In genomic region chr15:79262786-79263309, GRCm38 (mm10) we compare ENCODE assay signal across 18 mouse cellular contexts. TPM values are rescaled to one million over a fixed set of nuclear protein-coding genes. Genes with fewer than 3 reads are reported as not detected.
DNase-seq lines count a peak whose midpoint lies in the region; ATAC-seq lines count a peak whose summit lies in the region.
"Had no signal": no experiment of that assay in that cellular context is flagged by ENCODE, and none has a peak within 500 bp of the region (broad histone marks: within the 10 kb centered on the region; RNA-seq: fewer than 3 reads in every experiment).

No protein-coding gene starts in this region.

- H3K4me1 ChIP-seq in forebrain, embryonic 13.5 days, result peaks cover 15% of the 10 kb centered on the region
- peaks cover 4% of the 10 kb centered on the region; the same call in 1 of the 2 replicates for H3K4me1 ChIP-seq in forebrain, embryonic 14.5 days (ENCODE audit: control insufficient read depth, insufficient read depth, low read length)
- H3K4me1 ChIP-seq in heart, embryonic 14.5 days (ENCODE audit: control insufficient read depth in 2 of 2, insufficient read depth in 2 of 2, low read length in 2 of 2), result peaks cover 8% of the 10 kb centered on the region in 2 experiments; a peak in 3 of 4 replicates
- peaks cover 10% of the 10 kb centered on the region for H3K4me1 ChIP-seq in midbrain, embryonic 16.5 days (ENCODE audit: control insufficient read depth, insufficient read depth, low read length)
- peaks cover 8% of the 10 kb centered on the region for H3K4me1 ChIP-seq in midbrain, embryonic 11.5 days (ENCODE audit: control insufficient read depth, insufficient read depth, low read length)
- peaks cover 20% of the 10 kb centered on the region for H3K4me1 ChIP-seq in neural tube, embryonic 15.5 days

- WGBS in forebrain, embryonic 13.5 days, result 97% methylated on average over 3 of the region's 3 CpGs
- 92% methylated on average over 3 of the region's 3 CpGs for WGBS in forebrain, embryonic 14.5 days
- 87% methylated on average over 3 of the region's 3 CpGs for WGBS in heart, embryonic 14.5 days
- 91% methylated on average over 3 of the region's 3 CpGs for WGBS in midbrain, embryonic 16.5 days
- WGBS in midbrain, embryonic 11.5 days, result 91% methylated on average over 3 of the region's 3 CpGs
- WGBS in neural tube, embryonic 15.5 days, result 96% methylated on average over 3 of the region's 3 CpGs

- DNase-seq in forebrain, embryonic 14.5 days (ENCODE audit: low spot score), result no peak
- DNase-seq in heart, postnatal 36 days, result no peak
- no peak for DNase-seq in midbrain, embryonic 11.5 days (ENCODE audit: low spot score, missing footprints)
- DNase-seq in T-cell, adult 2 months (ENCODE audit: low spot score), result no peak
- DNase-seq: kidney, adult 8-10 months; layer of hippocampus, adult 9-11 months; lung, postnatal 14 days; right cerebral cortex, adult 18-20 months had no signal

- H3K36me3 ChIP-seq in forebrain, embryonic 13.5 days (ENCODE audit: poor library complexity, severe bottlenecking), result no peaks in the 10 kb centered on the region
- no peaks in the 10 kb centered on the region for H3K36me3 ChIP-seq in forebrain, embryonic 14.5 days (ENCODE audit: control insufficient read depth, insufficient read depth, low read length)
- H3K36me3 ChIP-seq in heart, embryonic 14.5 days (ENCODE audit: control insufficient read depth, insufficient read depth, low read length), result no peaks in the 10 kb centered on the region
- H3K36me3 ChIP-seq in midbrain, embryonic 16.5 days (ENCODE audit: control insufficient read depth, insufficient read depth, low read length), result no peaks in the 10 kb centered on the region
- no peaks in the 10 kb centered on the region for H3K36me3 ChIP-seq in midbrain, embryonic 11.5 days (ENCODE audit: control insufficient read depth, insufficient read depth, low read length)
- no peaks in the 10 kb centered on the region for H3K36me3 ChIP-seq in neural tube, embryonic 15.5 days
- H3K36me3 ChIP-seq: forebrain, embryonic 12.5 days; limb, embryonic 15.5 days had no signal

- peaks cover 69% of the 10 kb centered on the region for H3K27me3 ChIP-seq in forebrain, embryonic 13.5 days
- peaks cover 33% of the 10 kb centered on the region for H3K27me3 ChIP-seq in forebrain, embryonic 14.5 days (replicated peaks; ENCODE audit: control insufficient read depth, insufficient read depth, low read length)
- peaks cover 47% of the 10 kb centered on the region for H3K27me3 ChIP-seq in heart, embryonic 14.5 days (ENCODE audit: control insufficient read depth, insufficient read depth, low read length)
- H3K27me3 ChIP-seq in midbrain, embryonic 16.5 days (ENCODE audit: control insufficient read depth, insufficient read depth, low read depth, low read length), result peaks cover 24% of the 10 kb centered on the region
- peaks cover 31% of the 10 kb centered on the region for H3K27me3 ChIP-seq in midbrain, embryonic 11.5 days (ENCODE audit: control insufficient read depth, insufficient read depth, low read length)
- H3K27me3 ChIP-seq in neural tube, embryonic 15.5 days (replicated peaks), result peaks cover 48% of the 10 kb centered on the region

- no peak for ATAC-seq in forebrain, embryonic 13.5 days
- no peak for ATAC-seq in forebrain, embryonic 14.5 days
- no peak for ATAC-seq in heart, embryonic 14.5 days (ENCODE audit: insufficient number of reproducible peaks, insufficient read depth, low FRiP score, low read depth)
- no peak for ATAC-seq in midbrain, embryonic 16.5 days
- ATAC-seq in midbrain, embryonic 11.5 days (ENCODE audit: low FRiP score), result no peak
- no peak for ATAC-seq in neural tube, embryonic 15.5 days (ENCODE audit: low FRiP score)
- ATAC-seq: inflammation-experienced regulatory T-cells, adult 6 months had no signal

- intact Hi-C loops in heart, postnatal 36 days (cut with DNase I), result no loop called here

- peak overlapping the region; percentile 92; the same call in 1 of the 2 replicates for H3K4me2 ChIP-seq in forebrain, embryonic 13.5 days
- H3K4me2 ChIP-seq in forebrain, embryonic 14.5 days (ENCODE audit: low read length), result no peak overlapping the region
- peak overlapping the region; percentile 98; the same call in 1 of the 2 replicates for H3K4me2 ChIP-seq in heart, embryonic 14.5 days (ENCODE audit: low read length)
- H3K4me2 ChIP-seq in midbrain, embryonic 16.5 days (ENCODE audit: low read length), result peak overlapping the region; percentile 98; the same call in 1 of the 2 replicates
- H3K4me2 ChIP-seq in midbrain, embryonic 11.5 days, result no peak overlapping the region
- peak overlapping the region; percentile 88 for H3K4me2 ChIP-seq in neural tube, embryonic 15.5 days

- no peaks in the 10 kb centered on the region for H3K9me3 ChIP-seq in forebrain, embryonic 13.5 days (replicated peaks)
- no peaks in the 10 kb centered on the region for H3K9me3 ChIP-seq in forebrain, embryonic 14.5 days (replicated peaks; ENCODE audit: control insufficient read depth, low read length)
- no peaks in the 10 kb centered on the region for H3K9me3 ChIP-seq in heart, embryonic 14.5 days (ENCODE audit: control insufficient read depth, low read length)
- no peaks in the 10 kb centered on the region for H3K9me3 ChIP-seq in midbrain, embryonic 16.5 days (replicated peaks; ENCODE audit: control insufficient read depth, low read length, poor library complexity, severe bottlenecking)
- H3K9me3 ChIP-seq in midbrain, embryonic 11.5 days (ENCODE audit: control insufficient read depth, low read length), result no peaks in the 10 kb centered on the region
- H3K9me3 ChIP-seq in neural tube, embryonic 15.5 days (replicated peaks), result no peaks in the 10 kb centered on the region
- H3K9me3 ChIP-seq: forebrain, embryonic 12.5 days; limb, embryonic 15.5 days had no signal

- no peak overlapping the region for H3K27ac ChIP-seq in forebrain, embryonic 13.5 days
- no peak overlapping the region for H3K27ac ChIP-seq in forebrain, embryonic 14.5 days (ENCODE audit: low read depth, low read length)
- no peak overlapping the region; a peak in 1 of 4 replicates for H3K27ac ChIP-seq in heart, embryonic 14.5 days (replicated peaks in 1 of 2; ENCODE audit: control insufficient read depth in 1 of 2, insufficient read depth in 1 of 2, low read depth in 2 of 2, low read length in 2 of 2)
- no peak overlapping the region for H3K27ac ChIP-seq in midbrain, embryonic 16.5 days (ENCODE audit: low read length)
- no peak overlapping the region for H3K27ac ChIP-seq in midbrain, embryonic 11.5 days (ENCODE audit: low read depth, low read length)
- no peak overlapping the region for H3K27ac ChIP-seq in neural tube, embryonic 15.5 days (replicated peaks)
- H3K27ac ChIP-seq: forebrain, embryonic 12.5 days; limb, embryonic 15.5 days had no signal

- no peak overlapping the region for H3K4me3 ChIP-seq in forebrain, embryonic 13.5 days
- H3K4me3 ChIP-seq in forebrain, embryonic 14.5 days (ENCODE audit: low read depth, low read length), result no peak overlapping the region
- no peak overlapping the region for H3K4me3 ChIP-seq in heart, embryonic 14.5 days (ENCODE audit: control insufficient read depth in 1 of 2, insufficient read depth in 1 of 2, low read depth in 1 of 2, low read length in 2 of 2)
- no peak overlapping the region for H3K4me3 ChIP-seq in midbrain, embryonic 16.5 days (ENCODE audit: low read depth, low read length)
- no peak overlapping the region for H3K4me3 ChIP-seq in midbrain, embryonic 11.5 days (ENCODE audit: low read depth, low read length)
- peak overlapping the region; percentile 52; the same call in 1 of the 2 replicates for H3K4me3 ChIP-seq in neural tube, embryonic 15.5 days (replicated peaks)
- H3K4me3 ChIP-seq: megakaryocyte, embryonic 14.5 days had no signal

- H3K9ac ChIP-seq in forebrain, embryonic 13.5 days, result no peak overlapping the region
- H3K9ac ChIP-seq in forebrain, embryonic 14.5 days (ENCODE audit: low read length), result no peak overlapping the region
- H3K9ac ChIP-seq in heart, embryonic 14.5 days (ENCODE audit: low read length), result no peak overlapping the region; the same call in 1 of the 2 replicates
- H3K9ac ChIP-seq in midbrain, embryonic 16.5 days (ENCODE audit: low read depth, low read length), result no peak overlapping the region
- no peak overlapping the region for H3K9ac ChIP-seq in midbrain, embryonic 11.5 days (ENCODE audit: low read length)
- no peak overlapping the region for H3K9ac ChIP-seq in neural tube, embryonic 15.5 days (replicated peaks)
- H3K9ac ChIP-seq: forebrain, embryonic 12.5 days had no signal

RNA-seq across cellular contexts. Expression of gene Slc16a8, which starts 8.3 kb away (rescaled TPM):
- 0.09 and 0.39 TPM in 2 replicates for polyA plus RNA-seq in forebrain, embryonic 13.5 days (2015; fragmentation: Nextera tagmentation; extraction: Ambion mirVana)
- 0.60 and 0.83 TPM in 2 replicates for polyA plus RNA-seq in forebrain, embryonic 14.5 days (2014; fragmentation: Nextera tagmentation; extraction: Ambion mirVana)
- polyA plus RNA-seq in heart, embryonic 14.5 days (2014; fragmentation: Nextera tagmentation; extraction: Ambion mirVana), result 0.28 and 0.75 TPM in 2 replicates
- under 1 TPM; 0.53 to 0.62 TPM for total RNA-seq in heart, postnatal 36 days (2021)
- 0.40 and 0.61 TPM in 2 replicates for polyA plus RNA-seq in midbrain, embryonic 16.5 days (2015; fragmentation: Nextera tagmentation; extraction: Ambion mirVana)
- polyA plus RNA-seq in midbrain, embryonic 11.5 days (2014; fragmentation: Nextera tagmentation; extraction: Ambion mirVana), result 0.14 and 0.15 TPM in 2 replicates
- 0.27 and 0.40 TPM in 2 replicates for polyA plus RNA-seq in neural tube, embryonic 15.5 days (2015; fragmentation: Nextera tagmentation; extraction: Ambion mirVana)
- total RNA-seq: granulocyte monocyte progenitor cell, adult 5-6 weeks had no signal
- polyA plus RNA-seq: inflammation-experienced regulatory T-cells, adult 6 months; liver, embryonic 16.5 days had no signal

RNA-seq across cellular contexts. Expression of gene Baiap2l2, which starts 22.5 kb away (rescaled TPM):
- 0.63 and 2.1 TPM in 2 replicates for polyA plus RNA-seq in forebrain, embryonic 13.5 days (2015; fragmentation: Nextera tagmentation; extraction: Ambion mirVana)
- polyA plus RNA-seq in forebrain, embryonic 14.5 days (2014; fragmentation: Nextera tagmentation; extraction: Ambion mirVana), result 1.4 and 2.6 TPM in 2 replicates
- polyA plus RNA-seq in heart, embryonic 14.5 days (2014; fragmentation: Nextera tagmentation; extraction: Ambion mirVana), result 9.1 and 13.9 TPM in 2 replicates
- total RNA-seq in heart, postnatal 36 days (2021), result under 1 TPM in 1 of 2 experiments, not detected in 1; 0.50 TPM
- polyA plus RNA-seq in midbrain, embryonic 16.5 days (2015; fragmentation: Nextera tagmentation; extraction: Ambion mirVana), result 1.3 and 3.6 TPM in 2 replicates
- 0.27 and 1.5 TPM in 2 replicates for polyA plus RNA-seq in midbrain, embryonic 11.5 days (2014; fragmentation: Nextera tagmentation; extraction: Ambion mirVana)
- polyA plus RNA-seq in neural tube, embryonic 15.5 days (2015; fragmentation: Nextera tagmentation; extraction: Ambion mirVana), result 2.0 and 4.0 TPM in 2 replicates
- total RNA-seq: granulocyte monocyte progenitor cell, adult 5-6 weeks had no signal

RNA-seq across cellular contexts. Expression of gene Gm49486, which starts 33.7 kb away (rescaled TPM):
- polyA plus RNA-seq in forebrain, embryonic 13.5 days (2015; fragmentation: Nextera tagmentation; extraction: Ambion mirVana), result 0.96 and 1.3 TPM in 2 replicates
- polyA plus RNA-seq in forebrain, embryonic 14.5 days (2014; fragmentation: Nextera tagmentation; extraction: Ambion mirVana), result 0.69 and 0.98 TPM in 2 replicates
- 0.63 and 0.84 TPM in 2 replicates for polyA plus RNA-seq in heart, embryonic 14.5 days (2014; fragmentation: Nextera tagmentation; extraction: Ambion mirVana)
- total RNA-seq in heart, postnatal 36 days (2021), result under 1 TPM; 0.89 to 0.95 TPM
- 0.47 and 1.3 TPM in 2 replicates for polyA plus RNA-seq in midbrain, embryonic 16.5 days (2015; fragmentation: Nextera tagmentation; extraction: Ambion mirVana)
- 0.12 and 0.57 TPM in 2 replicates for polyA plus RNA-seq in midbrain, embryonic 11.5 days (2014; fragmentation: Nextera tagmentation; extraction: Ambion mirVana)
- 1.3 and 1.5 TPM in 2 replicates for polyA plus RNA-seq in neural tube, embryonic 15.5 days (2015; fragmentation: Nextera tagmentation; extraction: Ambion mirVana)
- polyA plus RNA-seq: inflammation-experienced regulatory T-cells, adult 6 months had no signal

RNA-seq across cellular contexts. Expression of gene Pick1, which starts 33.9 kb away (rescaled TPM):
- 68.1 and 74.3 TPM in 2 replicates for polyA plus RNA-seq in forebrain, embryonic 13.5 days (2015; fragmentation: Nextera tagmentation; extraction: Ambion mirVana)
- 36.9 and 45.3 TPM in 2 replicates for polyA plus RNA-seq in forebrain, embryonic 14.5 days (2014; fragmentation: Nextera tagmentation; extraction: Ambion mirVana)
- polyA plus RNA-seq in heart, embryonic 14.5 days (2014; fragmentation: Nextera tagmentation; extraction: Ambion mirVana), result 19.2 and 24.5 TPM in 2 replicates
- 10 to 100 TPM; 22.4 to 24.1 TPM for total RNA-seq in heart, postnatal 36 days (2021)
- polyA plus RNA-seq in midbrain, embryonic 16.5 days (2015; fragmentation: Nextera tagmentation; extraction: Ambion mirVana), result 109 and 110 TPM in 2 replicates
- polyA plus RNA-seq in midbrain, embryonic 11.5 days (2014; fragmentation: Nextera tagmentation; extraction: Ambion mirVana), result 18.7 and 21.1 TPM in 2 replicates
- 89.9 and 99.7 TPM in 2 replicates for polyA plus RNA-seq in neural tube, embryonic 15.5 days (2015; fragmentation: Nextera tagmentation; extraction: Ambion mirVana)

Comparison
In these comparisons a context has a peak if more than half of its experiments do, and no peak if none do; other contexts are left out.
1. H3K4me2 ChIP-seq: peak in forebrain, embryonic 13.5 days (single experiment), heart, embryonic 14.5 days (single experiment), midbrain, embryonic 16.5 days (single experiment) and neural tube, embryonic 15.5 days (single experiment); none in forebrain, embryonic 14.5 days (single experiment) and midbrain, embryonic 11.5 days (single experiment).